Mouse (Mus musculus): Measurements from ENCODE around the gene Sertad3.

Gene Sertad3

GRCm38 (mm10) chr7:27467648-27468047 is 5.9 kb upstream of the Sertad3 start:
- DNase-seq (ENCODE audit: low spot score in 2 of 2): no peak

GRCm38 (mm10) chr7:27471390-27472120 is 2.0 kb upstream of the Sertad3 start:
- DNase-seq (ENCODE audit: low spot score in 2 of 2): no peak

GRCm38 (mm10) chr7:27472596-27472995 is 972 bp upstream of the Sertad3 start:
- no peak for DNase-seq (ENCODE audit: low spot score in 2 of 2)

DNA sequence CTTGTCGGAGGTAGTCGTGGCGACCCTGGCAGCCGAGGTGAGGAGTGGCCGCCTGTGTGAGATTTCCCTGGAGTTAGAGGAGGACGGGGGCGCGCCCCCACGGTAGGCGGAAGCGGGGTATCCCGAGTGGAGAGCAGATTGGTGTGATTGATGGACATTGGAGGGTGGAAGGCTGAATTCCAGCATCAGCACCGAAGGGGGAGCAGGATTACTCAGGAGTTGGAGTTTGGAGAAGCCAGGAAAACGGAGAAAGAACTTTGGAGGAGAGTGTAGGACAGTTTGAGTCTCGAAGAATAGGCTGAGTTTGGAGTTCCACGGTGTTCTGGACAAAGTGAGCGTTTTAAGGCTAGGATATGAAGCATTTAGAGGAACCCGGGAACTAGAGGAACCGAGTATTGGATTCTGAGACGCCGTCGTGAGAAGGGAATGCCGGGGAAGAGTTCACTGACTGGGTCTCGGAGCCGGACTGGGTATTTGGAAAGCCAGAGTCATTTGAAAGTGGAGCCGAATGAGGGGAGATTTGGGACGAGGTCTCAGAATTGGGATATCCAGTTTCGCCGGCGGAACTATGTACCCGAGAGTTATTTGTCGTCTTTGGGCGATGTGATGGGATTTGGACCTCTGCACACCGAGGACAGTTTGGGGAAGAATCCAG is 394 bp downstream of the Sertad3 start:
- no peak for DNase-seq (ENCODE audit: low spot score in 2 of 2)

DNA sequence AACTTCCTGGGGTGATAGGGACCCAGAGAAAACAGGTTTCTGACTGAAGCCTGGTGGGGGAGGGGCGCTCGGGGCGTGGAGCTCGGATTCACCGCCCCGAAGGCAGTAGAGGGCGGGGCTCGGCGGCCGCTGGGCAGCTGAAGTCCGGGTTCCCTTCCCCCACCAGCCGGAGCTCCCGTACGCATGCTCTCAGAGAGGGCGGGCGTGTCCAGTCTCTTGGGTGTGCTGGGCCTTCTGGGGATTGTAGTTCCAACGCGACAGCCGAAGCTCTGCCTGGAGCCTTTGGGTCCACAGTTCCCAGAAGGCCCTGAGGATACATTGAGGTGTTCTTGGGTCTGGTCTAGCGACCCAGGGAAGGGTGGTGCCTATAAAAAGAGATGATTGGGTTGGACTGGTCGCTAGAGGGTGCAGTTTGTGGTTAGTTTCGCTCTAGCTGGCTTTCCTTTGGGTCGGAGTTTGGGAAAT is 954 bp downstream of the Sertad3 start:
- peak; percentile 90 to 93 for DNase-seq (ENCODE audit: low spot score in 2 of 2)

GRCm38 (mm10) chr7:27475596-27475995 is 2.0 kb downstream of the Sertad3 start:
- DNase-seq (ENCODE audit: low spot score in 2 of 2): no peak

GRCm38 (mm10) chr7:27476098-27476635 is 2.6 kb downstream of the Sertad3 start:
- DNase-seq (ENCODE audit: low spot score in 2 of 2): no peak

DNA sequence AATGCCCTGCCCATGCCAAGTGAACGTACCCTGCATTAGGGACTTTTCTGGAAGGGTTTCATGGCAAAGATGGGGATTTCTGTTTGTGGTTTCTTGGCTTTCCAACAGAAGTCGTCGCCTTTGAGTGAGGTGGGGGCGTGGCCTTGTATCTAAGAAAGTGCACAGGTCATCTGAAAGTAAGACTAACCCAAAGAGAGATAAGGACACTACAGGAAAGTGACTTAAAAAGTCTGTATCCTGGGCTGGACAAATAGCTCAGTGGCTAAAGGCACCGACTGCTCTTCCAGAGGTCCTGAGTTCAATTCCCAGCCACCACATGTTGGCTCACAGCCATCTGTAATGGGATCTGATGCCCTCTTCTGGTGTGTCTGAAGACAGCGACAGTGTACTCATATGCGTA is 5.0 kb downstream of the Sertad3 start:
- DNase-seq (ENCODE audit: low spot score in 2 of 2): no peak

DNA sequence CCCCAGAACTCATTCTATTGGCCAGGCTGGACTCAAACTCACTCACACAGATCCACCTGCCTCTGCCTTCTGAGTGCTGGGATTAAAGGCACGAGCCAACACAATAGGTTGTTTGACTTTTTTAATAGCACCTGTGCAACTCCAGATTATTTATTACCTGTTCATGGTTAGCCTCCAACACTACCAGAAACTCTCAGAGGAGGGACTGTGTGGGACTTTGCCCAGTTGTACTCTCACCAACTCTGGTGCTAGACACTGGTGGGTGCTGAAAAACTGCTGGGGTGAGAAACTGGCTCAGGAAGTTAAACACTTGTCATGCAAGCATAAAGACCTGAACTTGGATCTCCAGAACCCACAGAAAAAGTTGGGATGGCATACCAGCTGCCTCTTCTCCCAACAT is 6.2 kb downstream of the Sertad3 start:
- no peak for DNase-seq (ENCODE audit: low spot score in 2 of 2)

GRCm38 (mm10) chr7:27480506-27480905 is 6.9 kb downstream of the Sertad3 start:
- no peak for DNase-seq (ENCODE audit: low spot score in 2 of 2)

GRCm38 (mm10) chr7:27480927-27481626 is 7.5 kb downstream of the Sertad3 start:
- DNase-seq (ENCODE audit: low spot score in 2 of 2): no peak

DNA sequence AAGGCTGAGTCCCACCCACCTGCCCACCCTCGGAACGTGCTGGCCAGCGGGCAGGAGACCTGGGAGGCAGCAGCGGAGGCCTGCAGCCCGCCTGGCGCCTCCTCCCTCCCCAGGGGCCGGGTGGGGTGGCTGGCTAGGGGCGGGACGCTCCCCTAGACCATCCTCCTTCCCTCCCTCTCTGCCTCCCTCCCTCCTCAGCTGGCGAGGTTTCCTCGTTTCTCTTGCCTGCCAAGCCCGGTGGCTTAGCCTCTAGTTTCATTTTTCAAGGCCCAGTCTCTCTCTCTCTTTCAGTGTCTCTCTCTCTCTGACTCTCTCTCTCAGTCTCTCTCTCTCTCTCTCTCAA is 8.0 kb downstream of the Sertad3 start:
- DNase-seq (ENCODE audit: low spot score in 2 of 2): no peak

GRCm38 (mm10) chr7:27483860-27484259 is 10.3 kb downstream of the Sertad3 start:
- DNase-seq (ENCODE audit: low spot score in 2 of 2): no peak

DNA sequence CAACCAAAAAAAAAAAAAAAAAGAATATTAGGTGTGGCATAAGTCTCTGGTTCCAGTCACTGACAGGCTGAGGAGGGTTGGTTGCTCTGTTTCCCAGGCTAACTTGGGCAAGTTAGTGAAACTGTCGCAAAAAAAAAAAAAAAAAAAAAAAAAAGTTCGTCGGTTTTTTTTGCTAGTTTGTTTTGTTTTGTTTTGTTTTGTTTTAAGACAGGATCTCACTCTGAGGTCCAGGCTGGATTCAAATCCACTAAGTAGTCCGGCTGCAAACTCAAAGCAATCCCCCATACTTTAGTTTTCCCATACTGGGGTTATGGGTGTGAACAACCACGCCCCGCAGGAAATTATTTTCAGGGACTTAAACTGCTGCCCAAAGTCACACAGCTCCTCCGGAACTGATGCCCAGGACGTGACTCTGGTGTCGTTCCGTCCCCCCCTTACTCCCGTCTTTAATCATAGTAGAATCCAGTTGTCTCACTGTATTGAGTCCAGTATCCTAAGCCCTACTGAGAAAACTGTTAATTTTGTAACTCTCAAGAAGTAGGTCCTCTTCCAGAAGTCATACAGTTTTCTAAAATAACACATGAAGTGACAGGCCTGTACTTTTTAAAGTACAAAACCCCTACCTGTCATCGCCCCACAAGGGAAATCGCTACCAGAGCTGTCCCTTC is 12.7 kb downstream of the Sertad3 start:
- no peak for DNase-seq (ENCODE audit: low spot score in 2 of 2)

DNA sequence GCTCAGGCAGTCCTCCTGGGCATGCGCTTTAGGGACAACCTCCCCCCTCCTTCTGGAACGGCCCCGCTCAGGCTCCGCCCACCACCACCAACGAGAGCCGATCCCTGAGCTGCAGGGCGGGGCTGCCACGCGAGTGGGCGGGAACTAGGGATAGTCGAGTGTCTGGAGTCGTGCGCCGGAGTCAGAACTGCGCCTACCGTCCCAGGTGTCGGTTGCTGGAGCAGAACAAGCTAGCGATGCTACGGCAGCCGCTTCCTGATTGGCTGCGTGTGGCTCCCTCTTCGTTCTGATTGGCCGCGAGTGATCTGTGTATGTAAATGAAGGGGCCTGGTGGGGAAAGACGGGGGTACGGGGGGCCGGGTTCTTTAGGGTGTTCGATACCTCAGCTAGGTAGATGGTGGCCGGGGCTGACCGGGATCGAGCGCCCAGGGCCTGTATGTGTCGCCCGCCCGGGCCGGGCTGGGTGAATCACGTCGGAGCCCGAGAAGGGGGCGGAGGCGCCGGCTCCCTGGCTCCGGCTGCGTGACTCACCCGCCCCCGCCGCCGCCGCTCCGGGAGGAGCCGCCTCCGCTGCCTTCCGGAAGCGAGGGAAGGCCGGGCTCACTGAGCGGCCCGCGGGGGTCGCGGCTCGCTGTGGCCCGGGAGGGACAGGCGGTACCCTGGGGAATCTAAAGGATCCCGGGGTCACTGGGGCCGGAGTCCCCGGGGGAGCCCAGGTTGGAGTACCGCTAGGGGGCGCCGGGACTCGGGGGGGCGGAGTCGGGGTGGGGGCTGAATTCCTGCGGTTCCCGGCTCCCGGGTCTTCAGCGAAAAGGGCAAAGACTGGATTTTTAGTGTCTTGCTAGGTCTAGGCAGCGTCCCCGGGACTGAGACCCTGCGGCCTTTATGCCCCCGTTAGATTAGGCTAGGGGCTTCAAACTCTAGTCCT is 13.5 kb downstream of the Sertad3 start, which contains the start of gene Sertad1:
TSS of gene Sertad1 (plus strand) at position 141 of the 928 bp plus-strand sequence.
- peak; percentile 97 to 99 for DNase-seq (ENCODE audit: low spot score in 2 of 2)

GRCm38 (mm10) chr7:27487740-27488268 is 14.2 kb downstream of the Sertad3 start:
- DNase-seq (ENCODE audit: low spot score in 2 of 2): peak in 1 of 2 experiments; percentile 54

DNA sequence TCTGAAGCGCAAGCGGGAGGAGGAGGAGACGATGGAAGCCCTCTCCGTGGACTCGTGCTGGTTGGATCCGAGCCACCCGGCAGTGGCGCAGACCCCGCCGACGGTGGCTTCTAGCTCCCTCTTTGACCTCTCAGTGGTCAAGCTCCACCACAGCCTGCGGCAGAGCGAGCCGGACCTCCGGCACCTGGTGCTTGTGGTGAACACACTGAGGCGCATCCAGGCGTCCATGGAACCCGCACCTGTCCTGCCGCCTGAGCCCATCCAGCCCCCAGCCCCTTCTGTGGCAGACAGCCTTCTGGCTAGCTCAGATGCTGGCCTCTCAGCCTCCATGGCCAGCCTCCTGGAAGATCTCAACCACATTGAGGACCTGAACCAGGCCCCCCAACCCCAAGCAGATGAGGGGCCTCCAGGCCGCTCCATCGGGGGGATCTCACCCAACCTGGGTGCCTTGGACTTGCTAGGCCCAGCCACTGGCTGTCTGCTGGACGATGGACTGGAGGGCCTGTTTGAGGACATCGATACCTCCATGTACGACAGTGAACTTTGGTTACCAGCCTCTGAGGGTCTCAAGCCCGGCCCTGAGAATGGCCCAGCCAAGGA is 15.8 kb downstream of the Sertad3 start:
- DNase-seq (ENCODE audit: low spot score in 2 of 2): no peak

GRCm38 (mm10) chr7:27490227-27490542 is 16.6 kb downstream of the Sertad3 start:
- DNase-seq (ENCODE audit: low spot score in 2 of 2): no peak

DNA sequence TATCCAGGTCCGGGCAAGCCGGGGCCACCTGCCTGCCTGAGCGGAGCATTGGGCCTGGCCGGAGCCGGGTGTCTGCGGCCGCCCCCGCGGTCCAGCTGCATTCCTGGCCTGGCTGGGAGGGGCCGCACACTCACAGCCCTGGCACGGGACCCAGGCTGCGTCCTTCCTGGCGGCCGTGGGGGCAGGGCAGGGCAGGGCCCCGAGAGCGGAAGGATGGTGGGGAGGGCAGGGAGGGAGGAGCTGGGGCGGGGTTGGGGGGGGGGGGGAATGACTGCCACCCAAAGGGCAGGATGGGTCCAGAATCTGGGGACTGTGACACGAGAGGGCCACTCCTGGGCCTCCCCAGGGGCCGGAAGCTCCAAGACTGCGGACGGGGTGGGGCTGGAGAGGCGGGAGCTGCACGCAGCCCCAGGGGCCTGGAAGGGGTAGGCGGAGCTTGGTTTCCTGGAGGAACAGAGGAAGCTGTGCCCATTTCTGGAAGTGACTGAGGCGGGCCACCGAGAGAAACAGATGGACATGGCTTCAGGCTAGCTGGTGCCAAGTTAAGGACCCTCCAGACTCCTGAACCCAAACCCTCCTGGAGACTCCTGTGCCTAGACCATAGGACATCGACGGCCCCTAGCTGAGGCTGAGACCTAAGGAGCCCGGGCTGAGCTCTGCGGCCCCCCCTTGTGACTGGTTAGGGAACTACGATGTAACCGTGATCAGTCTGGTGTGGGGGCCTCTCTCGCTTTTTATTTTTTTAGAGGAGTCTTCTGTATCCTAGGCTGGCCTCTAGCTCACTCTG is 17.2 kb downstream of the Sertad3 start:
- peak; percentile 76 to 81 for DNase-seq (ENCODE audit: low spot score in 2 of 2)
